In the genomic region with DNA sequence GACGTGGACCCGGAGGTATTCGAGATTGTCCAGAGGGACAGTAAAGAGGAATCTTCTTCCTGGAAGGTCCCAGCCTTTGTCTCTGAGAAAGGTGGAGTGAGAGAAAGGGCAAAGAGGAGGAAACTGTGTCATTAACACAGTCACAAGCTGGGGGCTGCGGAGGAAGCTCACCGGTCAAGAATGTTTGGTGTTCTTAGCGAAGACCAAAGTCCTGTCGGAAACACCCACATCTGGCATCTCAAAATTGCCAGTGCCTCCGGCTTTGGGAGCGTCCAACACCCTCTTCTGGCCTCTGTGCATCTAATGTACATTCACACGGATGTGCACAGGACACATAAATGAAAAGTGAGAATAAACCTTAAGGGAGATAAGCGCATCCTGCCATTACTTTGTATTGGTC, we compare ENCODE assay signal across 14 mouse cellular contexts.
"Had no signal": no experiment of that assay in that cellular context is flagged by ENCODE, and none has a peak within 500 bp of the region (broad histone marks: within the 10 kb centered on the region; RNA-seq: fewer than 3 reads in every experiment).

No protein-coding gene starts in this region.

- H3K36me3 ChIP-seq: neural tube, embryonic 12.5 days; neural tube, embryonic 15.5 days; stomach, embryonic 15.5 days had no signal

- H3K27ac ChIP-seq: kidney, postnatal 0 days; neural tube, embryonic 12.5 days; neural tube, embryonic 15.5 days; stomach, embryonic 15.5 days had no signal

- H3K4me2 ChIP-seq: lung, embryonic 14.5 days; midbrain, embryonic 11.5 days; neural tube, embryonic 12.5 days; neural tube, embryonic 15.5 days; stomach, embryonic 15.5 days had no signal

- H3K27me3 ChIP-seq: neural tube, embryonic 12.5 days; neural tube, embryonic 15.5 days; stomach, embryonic 15.5 days had no signal

- H3K9me3 ChIP-seq: neural tube, embryonic 12.5 days; neural tube, embryonic 15.5 days; stomach, embryonic 15.5 days had no signal

- H3K9ac ChIP-seq: lung, embryonic 14.5 days; neural tube, embryonic 12.5 days; neural tube, embryonic 15.5 days; stomach, embryonic 15.5 days had no signal

- H3K4me1 ChIP-seq: neural tube, embryonic 12.5 days; neural tube, embryonic 15.5 days had no signal

- H3K4me3 ChIP-seq: neural tube, embryonic 12.5 days; neural tube, embryonic 15.5 days; stomach, embryonic 15.5 days had no signal

- DNase-seq: kidney, postnatal 25 days; midbrain, embryonic 14.5 days; right cerebral cortex, adult 18-20 months; right cerebral cortex, postnatal 14 days; right cerebral cortex, postnatal 4 days; spleen, adult 18-20 months; thymus, postnatal 25 days had no signal

- ATAC-seq: intestine, postnatal 0 days had no signal
